Mouse (Mus musculus): ENCODE results near the gene Cpne1.
"Not testable (repeated sequence)": the region's sequence is repeated elsewhere in the genome, so short reads cannot be mapped to it uniquely, and the experiment has no call there.

The Cpne1 gene

DNA sequence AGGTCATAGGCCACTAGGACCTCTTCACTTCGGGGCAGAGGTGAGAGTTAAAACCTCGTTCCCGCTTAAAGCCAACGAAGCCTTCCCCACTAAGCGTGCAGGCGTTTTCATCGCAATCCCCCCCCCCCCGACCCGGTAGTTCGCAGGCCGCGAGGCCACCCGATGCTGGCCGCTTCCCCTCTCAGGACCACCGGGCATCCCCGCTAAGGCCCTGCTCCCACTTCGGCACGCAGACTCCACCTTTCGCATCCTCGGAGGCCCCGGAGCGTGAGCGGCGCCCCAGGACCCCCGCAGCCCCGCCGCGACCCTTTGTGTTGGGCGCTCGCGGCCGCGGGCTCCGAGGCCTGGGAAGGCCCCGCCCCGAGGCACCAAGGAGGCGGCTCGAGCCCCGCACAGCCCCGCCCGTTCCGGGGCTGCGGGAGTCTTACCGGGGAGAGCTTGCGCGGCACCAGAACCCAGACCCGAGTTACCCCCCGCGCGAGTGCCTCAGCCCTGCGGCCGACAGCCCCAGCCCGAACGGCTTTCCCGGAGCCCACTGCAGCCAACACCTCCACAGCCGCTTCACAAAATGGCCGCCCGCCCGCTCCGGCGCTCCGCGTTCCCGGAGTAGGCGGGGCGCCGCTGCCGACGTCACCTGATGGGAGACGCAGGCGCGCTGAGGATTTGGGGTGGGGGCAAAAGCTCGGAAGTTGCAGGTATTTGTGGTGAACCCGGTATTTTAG is at the start of gene Cpne1, which contains the start of gene Rbm12:
Cpne1 (minus strand) TSS at position 608 of the 722 bp plus-strand sequence.
Rbm12 (minus strand) TSS at position 621 of the 722 bp plus-strand sequence.
- peak; percentile 72 for DNase-seq (ENCODE audit: low spot score)

DNA sequence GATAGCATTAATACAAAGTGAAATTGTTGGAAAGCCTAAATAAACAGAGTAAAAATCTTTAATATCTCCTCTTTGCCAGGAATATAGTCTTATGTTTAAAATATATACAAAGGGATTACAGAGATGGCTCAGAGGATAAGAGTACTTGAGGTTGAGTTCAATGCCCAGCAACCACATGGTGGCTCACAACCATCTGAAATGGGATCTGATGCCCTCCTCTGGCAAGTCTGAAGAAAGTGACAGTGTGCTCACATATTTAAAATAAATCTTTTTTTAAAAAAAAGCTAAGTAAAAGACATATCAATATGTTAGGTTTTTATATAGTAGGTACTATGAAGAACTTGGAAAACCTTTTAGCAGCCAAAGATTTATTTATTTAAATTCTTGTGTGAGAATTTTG is 39.8 kb upstream of the Cpne1 start:
- DNase-seq (ENCODE audit: low spot score), result no peak

- DNase-seq (ENCODE audit: low spot score), result no peak
These were observed 35.7 kb upstream of the Cpne1 start for GRCm38 (mm10) chr2:156147316-156147915.

- no peak for DNase-seq (ENCODE audit: low spot score)
These were observed 34.7 kb upstream of the Cpne1 start for GRCm38 (mm10) chr2:156146272-156146989.

DNA sequence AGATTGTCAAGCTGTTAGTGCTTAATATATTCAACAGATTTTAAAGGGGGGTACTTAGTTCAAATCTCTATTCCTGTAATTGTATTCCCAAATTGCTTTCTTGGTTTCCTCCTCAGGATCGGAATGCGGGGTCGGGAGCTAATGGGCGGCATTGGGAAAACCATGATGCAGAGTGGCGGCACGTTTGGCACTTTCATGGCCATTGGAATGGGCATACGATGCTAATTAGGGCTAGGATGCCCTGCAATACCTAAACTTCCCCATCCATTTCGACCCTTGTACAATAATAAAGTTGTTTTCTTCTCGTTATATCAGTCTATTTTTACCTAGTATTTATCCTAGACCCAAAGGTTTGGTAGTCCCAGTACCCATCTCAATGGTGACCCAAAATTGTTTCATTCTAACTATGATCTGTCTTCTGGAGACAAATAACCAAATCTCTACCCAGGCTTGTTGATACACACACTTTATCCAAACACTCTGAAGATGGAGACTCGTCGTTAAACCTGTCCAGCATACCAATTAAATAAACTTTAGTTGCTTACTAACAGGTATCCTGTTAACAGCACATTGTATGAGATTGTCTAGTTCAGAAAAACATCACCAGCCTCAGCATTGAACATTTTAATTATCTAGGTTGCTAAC is 33.8 kb upstream of the Cpne1 start:
- no peak for DNase-seq (ENCODE audit: low spot score)

- peak; percentile 77 for DNase-seq (ENCODE audit: low spot score)
These were observed 32.4 kb upstream of the Cpne1 start, which contains the start of the genes Romo1 and Nfs1 for GRCm38 (mm10) chr2:156143953-156144724. Romo1 (plus strand) TSS chr2:156144039. Nfs1 (minus strand) TSS chr2:156144186.

DNA sequence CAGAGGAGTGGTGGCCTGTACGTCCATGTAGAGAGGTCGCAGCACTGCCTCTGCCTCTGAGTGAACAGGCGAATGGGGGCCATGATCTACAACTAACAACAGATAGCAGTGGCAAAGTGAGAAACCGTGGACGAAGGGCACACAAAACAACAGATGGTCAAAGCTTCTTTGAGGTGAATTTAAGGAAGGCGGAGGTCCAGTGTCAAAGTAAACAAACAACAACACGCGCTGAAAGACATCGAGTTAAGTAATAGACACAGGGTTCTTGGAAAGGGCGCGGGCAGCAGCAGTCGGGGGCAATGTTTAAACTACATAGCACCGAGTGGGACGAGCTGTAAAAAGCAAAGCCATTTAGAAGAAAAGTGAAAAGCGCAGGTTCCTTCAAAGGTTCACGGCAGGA is 31.6 kb upstream of the Cpne1 start:
- DNase-seq (ENCODE audit: low spot score), result no peak

GRCm38 (mm10) chr2:156142820-156143219 is 31.1 kb upstream of the Cpne1 start:
- no peak for DNase-seq (ENCODE audit: low spot score)

GRCm38 (mm10) chr2:156135695-156136094 is 23.9 kb upstream of the Cpne1 start:
- DNase-seq (ENCODE audit: low spot score), result no peak

- no peak for DNase-seq (ENCODE audit: low spot score)
These were observed 22.4 kb upstream of the Cpne1 start for GRCm38 (mm10) chr2:156134161-156134560.

DNA sequence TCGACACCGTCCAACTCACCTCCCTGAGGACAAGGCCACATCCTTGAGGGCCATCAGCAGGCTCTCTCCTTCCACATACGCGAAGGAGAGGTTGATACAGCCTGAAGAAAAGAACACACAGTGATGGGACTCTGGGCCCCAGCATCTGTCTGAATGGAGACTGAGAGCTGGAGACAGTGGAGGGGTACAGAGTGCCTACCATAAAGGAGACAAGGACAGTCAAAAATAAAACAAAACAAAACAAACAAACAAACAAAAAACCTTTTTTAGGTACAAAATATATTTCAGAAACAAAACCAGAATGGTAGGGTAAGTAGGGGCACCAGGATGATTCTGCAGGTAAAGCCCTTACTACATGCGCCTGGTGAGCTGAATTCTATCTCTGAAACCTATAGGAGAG is 15.2 kb upstream of the Cpne1 start, which contains the start of gene Gm28036:
Gm28036 (minus strand) TSS at position 101 of the 400 bp plus-strand sequence.
- DNase-seq (ENCODE audit: low spot score), result no peak

- no peak for DNase-seq (ENCODE audit: low spot score)
These were observed 12.0 kb upstream of the Cpne1 start for GRCm38 (mm10) chr2:156123731-156124130.

DNA sequence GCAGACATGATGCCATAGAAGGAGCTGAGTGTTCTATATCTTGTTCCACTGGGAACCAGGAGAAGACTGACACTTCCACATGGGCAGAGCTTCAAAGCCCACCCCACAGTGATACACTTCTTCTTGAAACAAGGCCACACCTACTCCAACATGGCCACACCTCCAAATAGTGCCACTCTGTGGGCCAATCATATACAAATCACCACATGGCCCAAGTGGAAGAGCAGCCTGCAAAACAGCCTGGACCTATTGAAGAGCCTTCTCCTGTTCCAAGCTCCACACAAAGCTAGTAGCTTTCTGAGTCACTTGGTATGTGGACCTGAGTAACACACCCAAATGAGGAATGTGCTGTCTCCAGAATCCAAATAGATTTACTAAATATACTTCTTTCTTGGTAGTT is 7.8 kb upstream of the Cpne1 start:
- no peak for DNase-seq (ENCODE audit: low spot score)

GRCm38 (mm10) chr2:156112080-156112423 is 287 bp upstream of the Cpne1 start:
- DNase-seq (ENCODE audit: low spot score), result not testable (repeated sequence)

- DNase-seq (ENCODE audit: low spot score), result no peak
These were observed 973 bp downstream of the Cpne1 start for GRCm38 (mm10) chr2:156110627-156111357.

GRCm38 (mm10) chr2:156091926-156092325 is 19.8 kb downstream of the Cpne1 start:
- no peak for DNase-seq (ENCODE audit: low spot score)

DNA sequence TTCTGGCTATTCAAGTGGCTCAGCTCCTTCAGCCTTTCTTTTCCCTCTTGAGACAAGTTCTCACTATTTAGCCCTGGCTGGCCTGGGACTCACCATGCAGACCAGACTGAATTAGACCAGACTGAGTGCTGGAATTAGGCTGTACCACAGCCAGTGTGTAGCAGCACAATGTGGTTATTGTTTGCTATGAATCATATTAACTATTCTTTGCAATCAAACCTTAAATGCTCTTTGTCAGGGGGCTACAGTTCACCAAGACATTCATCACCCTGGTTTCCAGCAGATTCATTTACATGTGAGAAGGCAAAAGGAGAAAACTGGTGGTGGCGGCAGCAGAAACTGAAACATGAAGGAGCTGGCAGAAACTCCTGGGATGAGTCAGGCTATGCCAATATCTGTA is 22.0 kb downstream of the Cpne1 start:
- DNase-seq (ENCODE audit: low spot score), result no peak

DNA sequence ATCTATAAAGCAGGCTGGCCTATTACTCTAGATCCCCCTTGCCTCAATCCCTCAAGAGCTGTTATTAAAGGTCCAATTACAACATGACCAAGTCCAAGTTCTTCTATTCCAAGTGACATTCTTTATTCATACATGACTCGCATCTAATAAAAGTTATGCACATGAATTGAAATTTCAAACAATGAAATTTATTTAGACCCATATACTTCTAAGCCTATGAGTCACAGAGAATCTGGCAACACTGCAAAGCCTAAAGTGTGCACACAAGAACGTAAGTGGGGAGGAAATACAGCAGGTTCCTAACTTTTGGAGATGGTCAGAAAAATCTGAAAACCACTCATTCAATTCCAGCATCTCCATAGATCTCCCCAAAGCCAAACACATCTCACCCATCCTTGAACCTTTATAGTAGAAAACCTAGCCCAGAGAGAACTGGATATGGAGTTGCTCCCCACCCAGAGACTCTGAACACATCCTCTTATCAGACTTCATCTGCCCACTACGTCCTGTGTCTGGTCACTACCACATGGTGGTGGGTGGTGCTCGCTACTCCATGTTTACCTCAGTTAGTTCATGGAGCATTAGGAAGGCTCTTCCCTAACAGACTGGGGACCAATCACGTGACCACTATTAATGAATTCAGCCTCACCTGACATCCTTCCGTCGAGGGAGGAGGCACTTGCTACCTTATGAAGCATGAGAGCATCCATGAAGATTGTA is 24.2 kb downstream of the Cpne1 start:
- DNase-seq (ENCODE audit: low spot score), result no peak

DNA sequence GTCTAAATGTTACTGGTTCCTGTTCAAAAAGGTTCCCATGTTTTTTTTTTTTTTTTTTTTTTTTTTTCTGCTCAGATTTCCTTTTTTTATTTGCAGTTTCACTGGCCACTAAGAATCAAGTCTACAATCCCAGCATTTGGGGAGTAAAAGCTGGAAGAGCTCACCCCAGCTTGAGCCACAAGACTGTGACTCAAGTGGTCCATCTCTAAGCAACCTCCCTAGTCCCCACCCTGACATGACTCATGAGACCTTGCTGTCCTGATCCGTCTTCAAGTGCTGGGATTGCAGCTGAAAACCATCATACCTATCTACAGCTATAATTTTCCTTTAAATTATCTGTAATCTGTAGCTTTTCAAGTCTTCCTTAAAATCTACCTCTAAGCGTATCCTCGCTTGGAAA is 27.2 kb downstream of the Cpne1 start:
- DNase-seq (ENCODE audit: low spot score), result no peak

DNA sequence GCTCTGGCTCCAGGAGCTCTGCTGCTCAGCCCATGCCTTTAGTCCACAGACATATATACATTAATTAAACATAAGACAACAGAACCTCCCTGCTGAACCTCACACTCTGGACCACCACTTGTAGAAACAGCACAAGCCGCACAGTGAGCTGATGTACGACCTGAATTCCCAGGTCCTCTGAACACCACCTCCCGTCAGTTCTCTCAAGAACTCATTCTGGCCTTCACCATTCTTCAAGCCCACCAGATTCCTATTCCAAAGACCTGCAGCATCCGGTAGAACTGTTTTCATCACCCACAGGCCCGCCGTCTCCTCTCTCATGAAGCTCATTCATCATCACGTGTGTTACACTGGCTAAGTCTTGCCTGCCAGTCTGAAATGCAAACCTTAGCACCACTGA is 31.4 kb downstream of the Cpne1 start:
- DNase-seq (ENCODE audit: low spot score), result no peak
